Mouse (Mus musculus) kidney, adult 2 months (tissue): ENCODE data around the gene Barx1. TPM values are rescaled to one million over a fixed set of nuclear protein-coding genes. Genes with fewer than 3 reads are reported as not detected.

ENCODE experiments used
- DNase-seq: peaks from one replicate; pipeline ENCODE4 v3.0.0; 2021
- H3K27ac ChIP-seq: fragments of 200-500 bp; 2 replicates; pipeline ENCODE4 v1.5.1; 2012; ENCODE audit warnings: low read depth, low read length, control low read depth, inconsistent platforms; ENCODE audit not compliant: insufficient read depth
- H3K27me3 ChIP-seq: fragments of 200-500 bp; replicated peaks from 2 replicates; pipeline ENCODE4 v1.6.1; 2012; ENCODE audit warnings: mild to moderate bottlenecking, moderate library complexity, low read length, inconsistent platforms; ENCODE audit not compliant: control insufficient read depth, insufficient read depth
- H3K36me3 ChIP-seq: fragments of 200-500 bp; 2 replicates; pipeline ENCODE4 v1.6.1; 2012; ENCODE audit warnings: mild to moderate bottlenecking, moderate library complexity, low read length, inconsistent platforms; ENCODE audit not compliant: control insufficient read depth, insufficient read depth
- H3K4me1 ChIP-seq: fragments of 200-500 bp; 2 replicates; pipeline ENCODE4 v1.6.1; 2011; ENCODE audit warnings: low read length; ENCODE audit not compliant: control insufficient read depth, insufficient read depth
- H3K4me3 ChIP-seq: fragments of 200-500 bp; 2 replicates; pipeline ENCODE4 v1.5.1; 2011; ENCODE audit warnings: mild to moderate bottlenecking, low read depth, low read length, control low read depth; ENCODE audit not compliant: insufficient read depth
- CTCF ChIP-seq: fragments of 200-500 bp; conservative IDR thresholded peaks from 2 replicates; pipeline ENCODE4 v1.5.1; 2011; ENCODE audit warnings: low read depth, mild to moderate bottlenecking, control low read depth, low read length, moderate library complexity, mixed read lengths; ENCODE audit not compliant: insufficient read depth, insufficient read length
- POLR2A ChIP-seq: fragments of 200-500 bp; IDR thresholded peaks from one replicate; pipeline ENCODE4 v1.6.1; 2011; ENCODE audit warnings: low read depth, low read length, control low read depth
- WGBS: fragments of 180-500 bp; shearing (Covaris S2); methylation state at CpG from one replicate; pipeline ENCODE4 v1.1.7; 2018; 5-methylcytosine and 5-hydroxymethylcytosine counted together
- polyA plus RNA-seq: library from polyadenylated mRNA; depleted of rRNA; stranded (reverse); fragments of >200 nt; gene quantifications from 2 replicates; pipeline ENCODE4 v1.2.3, GENCODE M21; 2012

Gene Barx1
- polyA plus RNA-seq, 1 experiment: not detected

GRCm38 (mm10) chr13:48637706-48638105 lies 25.1 kb upstream of the Barx1 start:
- no peak for TF ChIP-seq CTCF
- no peak for TF ChIP-seq POLR2A
- Histone ChIP-seq H3K4me1 (peaks cover 3% of the 10 kb centered on the region; the same call in 1 of the 2 replicates), H3K4me3 (no peak overlapping the region), H3K36me3 (no peaks in the 10 kb centered on the region), H3K27ac (no peak overlapping the region), H3K27me3 (no peaks in the 10 kb centered on the region)
- peak; percentile 88 for DNase-seq
- 16% methylated on average over 2 of the region's 2 CpGs for WGBS

- no peak overlapping the region for H3K4me3 ChIP-seq
- H3K4me1 ChIP-seq: peaks cover 3% of the 10 kb centered on the region; the same call in 1 of the 2 replicates
- no peak overlapping the region for H3K27ac ChIP-seq
- TF ChIP-seq POLR2A: no peak
- TF ChIP-seq CTCF: peak; percentile 74
- no peaks in the 10 kb centered on the region for H3K36me3 ChIP-seq
- peak; percentile 81 for DNase-seq
- no peaks in the 10 kb centered on the region for H3K27me3 ChIP-seq
Measured at GRCm38 (mm10) chr13:48639570-48639969, 23.2 kb upstream of the Barx1 start.

GRCm38 (mm10) chr13:48643072-48643471 lies 19.7 kb upstream of the Barx1 start:
- Histone ChIP-seq H3K36me3 (no peaks in the 10 kb centered on the region), H3K4me1 (peaks cover 3% of the 10 kb centered on the region; the same call in 1 of the 2 replicates), H3K27me3 (no peaks in the 10 kb centered on the region), H3K4me3 (no peak overlapping the region), H3K27ac (no peak overlapping the region)
- 90% methylated on average over 6 of the region's 6 CpGs for WGBS
- no peak for TF ChIP-seq POLR2A
- no peak for TF ChIP-seq CTCF
- no peak for DNase-seq

GRCm38 (mm10) chr13:48643991-48644390 lies 18.8 kb upstream of the Barx1 start:
- 60% methylated on average over 3 of the region's 3 CpGs for WGBS
- TF ChIP-seq CTCF (no peak), POLR2A (no peak)

GRCm38 (mm10) chr13:48646696-48647095 lies 16.1 kb upstream of the Barx1 start:
- WGBS: 90% methylated on average over 4 of the region's 4 CpGs
- no peak for DNase-seq
- no peaks in the 10 kb centered on the region for H3K27me3 ChIP-seq

More at GRCm38 (mm10) chr13:48643991-48644390, 18.8 kb upstream of the Barx1 start:
- Histone ChIP-seq H3K4me3 (no peak overlapping the region), H3K27me3 (no peaks in the 10 kb centered on the region), H3K4me1 (no peaks in the 10 kb centered on the region), H3K36me3 (no peaks in the 10 kb centered on the region), H3K27ac (no peak overlapping the region)
- DNase-seq: no peak

GRCm38 (mm10) chr13:48650615-48651014 lies 12.2 kb upstream of the Barx1 start:
- no peak overlapping the region for H3K4me3 ChIP-seq
- H3K27me3 ChIP-seq: no peaks in the 10 kb centered on the region
- DNase-seq: no peak
- no peak overlapping the region for H3K27ac ChIP-seq
- H3K36me3 ChIP-seq: no peaks in the 10 kb centered on the region
- WGBS: 0% methylated on average over 1 of the region's 1 CpGs
- no peak for TF ChIP-seq POLR2A
- TF ChIP-seq CTCF: peak; percentile 53
- H3K4me1 ChIP-seq: no peaks in the 10 kb centered on the region

More at GRCm38 (mm10) chr13:48646696-48647095, 16.1 kb upstream of the Barx1 start:
- H3K27ac ChIP-seq: no peak overlapping the region
- no peak overlapping the region for H3K4me3 ChIP-seq
- no peaks in the 10 kb centered on the region for H3K4me1 ChIP-seq
- TF ChIP-seq POLR2A: no peak
- no peak for TF ChIP-seq CTCF
- no peaks in the 10 kb centered on the region for H3K36me3 ChIP-seq

- no peak for DNase-seq
- Histone ChIP-seq H3K4me3 (no peak overlapping the region), H3K36me3 (no peaks in the 10 kb centered on the region), H3K27ac (no peak overlapping the region), H3K27me3 (no peaks in the 10 kb centered on the region), H3K4me1 (no peaks in the 10 kb centered on the region; the same call in 1 of the 2 replicates)
- TF ChIP-seq CTCF: no peak
- no peak for TF ChIP-seq POLR2A
- 68% methylated on average over 6 of the region's 6 CpGs for WGBS
Measured at GRCm38 (mm10) chr13:48651132-48652065, 11.4 kb upstream of the Barx1 start.
